Mouse (Mus musculus) lung, postnatal 0 days (tissue): ENCODE results near the gene Yju2.

ENCODE experiments used
- CTCF ChIP-seq: IDR thresholded peaks from 2 replicates; pipeline ENCODE4 v1.5.1; 2016; ENCODE audit warnings: antibody characterized with exemption, mild to moderate bottlenecking
- EP300 ChIP-seq: IDR thresholded peaks from 2 replicates; pipeline ENCODE4 v1.6.1; 2016; ENCODE audit warnings: antibody characterized with exemption, mild to moderate bottlenecking, control low read depth

- TF ChIP-seq CTCF (no peak), EP300 (no peak)
Observed at GRCm38 (mm10) chr17:55954229-55954628, 4.7 kb upstream of the Yju2 start.
